Mouse (Mus musculus) right cerebral cortex, postnatal 36 days (tissue): ENCODE results near the gene Tigar.

ENCODE experiments used
- DNase-seq, 2 experiments: peaks; one replicate each; pipeline ENCODE4 v3.0.0; 2022; ENCODE audit warnings: low spot score in 2 of 2, mixed read lengths in 1 of 2

The Tigar gene

DNA sequence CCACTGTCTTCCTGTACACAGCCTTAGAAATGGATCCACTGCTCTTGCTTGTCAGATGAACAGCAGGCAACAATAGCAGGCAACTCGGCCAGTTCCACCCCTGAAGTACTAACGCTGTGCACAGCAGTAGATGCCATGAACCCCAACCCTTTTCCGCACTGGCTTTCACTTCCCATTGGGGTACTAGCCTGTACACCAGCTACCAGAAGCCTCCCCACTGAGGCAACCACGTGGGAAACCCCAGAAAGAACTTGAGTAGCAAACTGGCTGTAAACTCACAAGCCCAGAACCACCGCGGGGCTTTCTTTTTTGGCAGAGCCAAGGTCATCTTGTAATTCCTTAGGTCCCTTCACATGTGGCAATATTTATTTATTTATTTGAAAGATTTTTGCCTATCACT is 27.5 kb downstream of the Tigar start:
- DNase-seq = no peak

- DNase-seq = peak; percentile 74 to 79
Observed at GRCm38 (mm10) chr6:127079867-127080731, 29.3 kb downstream of the Tigar start.

GRCm38 (mm10) chr6:127072817-127073216 is 36.5 kb downstream of the Tigar start, which contains the start of gene Fgf23:
Gene Fgf23 (plus strand): TSS chr6:127072902.
- no peak for DNase-seq

DNA sequence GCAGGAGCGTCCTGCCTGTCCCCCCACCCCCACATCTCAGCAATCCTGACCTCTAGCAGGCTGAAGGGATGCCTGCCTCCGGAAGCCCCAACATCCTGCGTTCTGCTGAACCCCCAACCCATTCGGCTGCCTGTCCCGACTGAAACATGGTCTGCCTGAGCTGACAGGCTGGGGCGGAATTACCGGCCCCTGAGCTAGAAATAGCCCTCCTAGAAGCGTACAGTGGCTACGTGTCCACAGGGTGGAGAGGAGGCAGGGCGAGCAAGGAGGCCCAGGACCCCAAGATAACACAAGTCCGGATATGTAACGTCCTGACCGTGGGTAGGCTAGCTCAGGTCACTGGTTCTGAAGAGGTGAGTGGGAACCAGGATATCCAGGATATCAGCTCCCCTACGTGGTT is 44.5 kb downstream of the Tigar start:
- no peak for DNase-seq

- DNase-seq = peak in 1 of 2 experiments; percentile 13
Observed at GRCm38 (mm10) chr6:127063915-127064314, 45.4 kb downstream of the Tigar start.

DNA sequence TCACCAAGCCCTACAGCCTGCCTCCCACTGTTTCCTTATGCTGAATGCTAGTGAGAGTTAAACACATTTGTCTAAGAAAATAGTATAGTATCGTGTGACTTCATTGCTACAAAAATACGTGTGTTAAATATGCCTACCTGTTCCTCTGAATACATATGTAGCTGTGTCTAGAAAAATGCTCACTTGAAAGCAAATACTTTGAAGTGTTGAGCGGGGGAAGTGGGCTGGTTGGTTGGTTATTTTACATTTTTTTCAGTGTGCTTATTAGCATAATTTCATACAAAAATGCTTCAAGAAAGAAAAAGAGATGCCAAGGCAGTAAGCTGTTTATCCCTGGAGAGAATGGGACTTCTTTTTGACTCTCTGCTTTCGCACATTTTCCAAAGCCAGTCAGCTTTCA is 49.4 kb downstream of the Tigar start:
- peak in 1 of 2 experiments; percentile 10 for DNase-seq

DNA sequence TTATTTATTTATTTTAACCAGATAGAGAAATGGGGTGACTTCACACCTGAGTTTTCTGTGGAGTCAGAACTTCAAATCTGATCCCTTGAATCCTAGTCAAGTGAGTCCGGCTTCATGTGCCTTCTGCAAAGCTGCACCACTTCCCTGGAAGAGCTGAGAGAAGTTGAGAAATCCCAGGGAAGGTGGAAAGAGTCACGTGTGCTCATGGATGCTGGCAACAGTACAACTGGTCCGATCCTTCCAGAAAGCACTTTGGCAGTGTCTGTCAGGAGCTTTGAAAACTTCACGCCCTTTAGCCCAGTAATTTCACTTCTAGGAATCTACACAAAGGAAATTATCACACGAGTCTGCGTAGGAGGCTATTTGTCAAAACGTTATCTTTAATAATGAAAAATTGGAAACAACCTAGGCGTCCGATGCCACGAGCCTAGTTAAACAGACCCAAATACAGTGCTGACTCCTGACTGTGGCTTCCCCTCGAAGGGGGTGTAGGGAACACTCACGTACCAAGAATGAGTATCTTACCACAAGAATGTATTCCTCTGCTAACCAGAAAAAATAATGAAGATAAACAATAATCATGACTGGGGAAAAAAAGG is 52.3 kb downstream of the Tigar start:
- no peak for DNase-seq

DNA sequence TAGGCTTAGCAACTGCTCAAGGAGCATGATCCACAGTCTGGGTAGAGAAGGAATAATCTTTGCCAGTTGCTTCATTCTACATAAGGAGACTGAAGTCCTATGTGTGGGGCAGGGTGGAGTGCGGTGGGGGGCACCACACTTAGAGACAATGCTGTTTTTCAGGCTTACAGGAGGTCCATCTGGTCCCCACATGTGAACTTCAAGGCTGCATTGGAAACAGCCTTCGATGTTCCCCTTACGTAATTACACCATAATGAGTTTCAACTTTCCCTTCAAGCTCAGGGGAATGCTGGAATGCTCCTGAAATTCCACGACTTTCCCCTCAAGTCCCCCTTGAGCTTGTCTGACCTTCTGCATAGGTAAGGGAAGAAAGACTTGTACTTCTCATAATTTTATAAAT is 58.5 kb downstream of the Tigar start:
- no peak for DNase-seq

DNA sequence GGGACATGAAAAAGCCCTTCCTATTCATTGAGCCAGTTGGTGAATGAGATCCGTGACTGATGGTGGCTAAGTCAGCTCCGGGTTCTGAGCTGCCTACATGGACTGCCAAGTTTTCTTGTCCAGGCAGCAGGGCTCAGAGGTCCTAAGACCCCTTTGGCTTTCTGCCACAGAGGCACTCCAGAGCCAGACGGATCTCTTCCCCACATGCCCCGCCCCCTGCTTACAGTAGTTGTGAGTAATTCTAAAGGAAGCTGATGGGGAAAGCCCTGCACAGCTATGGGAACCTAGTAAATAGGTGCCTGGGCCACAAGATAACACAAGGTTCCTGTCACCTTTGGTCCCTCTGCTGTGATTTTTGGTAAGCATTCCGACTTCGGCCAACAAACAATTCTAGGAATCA is 64.4 kb downstream of the Tigar start:
- no peak for DNase-seq
